Mouse (Mus musculus) liver, postnatal 0 days (tissue): ENCODE measurements around the gene Prpf4.

Experiments
- CTCF ChIP-seq: sonication (generic); IDR thresholded peaks from 2 replicates; pipeline ENCODE4 v1.5.1; 2016; ENCODE audit warnings: antibody characterized with exemption, low read depth
- EP300 ChIP-seq: IDR thresholded peaks from 2 replicates; pipeline ENCODE4 v1.6.1; 2016; ENCODE audit warnings: antibody characterized with exemption, low read depth, mild to moderate bottlenecking

DNA sequence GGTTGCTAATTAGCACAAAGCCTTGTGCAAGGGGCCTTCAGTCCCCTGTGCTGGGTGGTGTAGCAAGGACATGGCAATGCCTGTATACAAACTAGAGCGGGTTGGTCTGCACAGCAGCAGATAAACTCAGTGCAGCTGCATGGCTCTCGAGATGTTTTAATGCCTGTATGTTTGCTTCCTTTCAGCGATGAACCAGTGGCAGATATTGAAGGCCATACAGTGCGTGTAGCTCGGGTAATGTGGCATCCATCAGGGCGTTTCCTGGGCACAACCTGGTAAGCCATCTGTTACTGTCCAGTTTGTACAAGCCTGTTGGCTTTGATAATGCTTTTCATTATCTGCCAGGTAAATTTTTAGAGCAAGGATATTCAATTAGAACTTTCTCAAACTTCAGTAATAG is 10.5 kb downstream of the Prpf4 start:
- TF ChIP-seq CTCF (no peak), EP300 (no peak)
